Mouse (Mus musculus) kidney, postnatal 0 days (tissue): ENCODE measurements at regions not wholly inside any gene's neighbourhood (a gene's known extent, or its start where the extent isn't known, plus 50 kb on each side); places are given as distances from the start of the nearest gene placed in this dataset.

Experiments used
- ATAC-seq: fragments of 200-750 bp; cut with Nextera tagmentation; replicated peaks from 2 replicates; pipeline ENCODE4 v1.8.0; 2017; ENCODE audit warnings: low read depth, moderate number of reproducible peaks, moderate TSS enrichment, moderate library complexity; ENCODE audit not compliant: low FRiP score
- DNase-seq: peaks from one replicate; pipeline ENCODE4 v3.0.0-alpha.2; 2016; ENCODE audit warnings: low spot score
- H3K27ac ChIP-seq: fragments of 300-500 bp; sonication (generic); 2 replicates; pipeline ENCODE4 v1.5.1; 2014; ENCODE audit warnings: mild to moderate bottlenecking
- H3K27me3 ChIP-seq: fragments of 300-500 bp; sonication (generic); 2 replicates; pipeline ENCODE4 v1.6.1; 2014; ENCODE audit warnings: low read length, mixed read lengths; ENCODE audit not compliant: insufficient read depth
- H3K36me3 ChIP-seq: fragments of 300-500 bp; sonication (generic); 2 replicates; pipeline ENCODE4 v1.6.1; 2014; ENCODE audit warnings: low read length, mixed read lengths; ENCODE audit not compliant: insufficient read depth
- H3K4me1 ChIP-seq: fragments of 300-500 bp; sonication (generic); replicated peaks from 2 replicates; pipeline ENCODE4 v1.6.1; 2014; ENCODE audit warnings: antibody characterized with exemption, low read length, mixed read lengths; ENCODE audit not compliant: insufficient read depth
- H3K4me2 ChIP-seq: fragments of 300-500 bp; sonication (generic); 2 replicates; pipeline ENCODE4 v1.6.1; 2014; ENCODE audit warnings: mild to moderate bottlenecking, low read length, moderate library complexity, mixed read lengths
- H3K4me3 ChIP-seq: fragments of 300-500 bp; sonication (generic); replicated peaks from 2 replicates; pipeline ENCODE4 v1.5.1; 2014; ENCODE audit warnings: low read depth, low read length
- H3K9ac ChIP-seq: fragments of 300-500 bp; sonication (generic); 2 replicates; pipeline ENCODE4 v1.6.1; 2014; ENCODE audit warnings: low read depth, low read length
- H3K9me3 ChIP-seq: fragments of 300-500 bp; sonication (generic); replicated peaks from 2 replicates; pipeline ENCODE4 v1.6.1; 2016; ENCODE audit warnings: low read length, inconsistent platforms, mixed read lengths
- CTCF ChIP-seq: IDR thresholded peaks from 2 replicates; pipeline ENCODE4 v1.5.1; 2016; ENCODE audit warnings: antibody characterized with exemption, low read depth, mild to moderate bottlenecking, moderate library complexity
- WGBS: fragments of 180-500 bp; shearing (Covaris S2); extraction: QIAGEN DNeasy Blood & Tissue Kit; methylation state at CpG from one replicate; pipeline ENCODE4 v1.1.7; 2014; 5-methylcytosine and 5-hydroxymethylcytosine counted together

DNA sequence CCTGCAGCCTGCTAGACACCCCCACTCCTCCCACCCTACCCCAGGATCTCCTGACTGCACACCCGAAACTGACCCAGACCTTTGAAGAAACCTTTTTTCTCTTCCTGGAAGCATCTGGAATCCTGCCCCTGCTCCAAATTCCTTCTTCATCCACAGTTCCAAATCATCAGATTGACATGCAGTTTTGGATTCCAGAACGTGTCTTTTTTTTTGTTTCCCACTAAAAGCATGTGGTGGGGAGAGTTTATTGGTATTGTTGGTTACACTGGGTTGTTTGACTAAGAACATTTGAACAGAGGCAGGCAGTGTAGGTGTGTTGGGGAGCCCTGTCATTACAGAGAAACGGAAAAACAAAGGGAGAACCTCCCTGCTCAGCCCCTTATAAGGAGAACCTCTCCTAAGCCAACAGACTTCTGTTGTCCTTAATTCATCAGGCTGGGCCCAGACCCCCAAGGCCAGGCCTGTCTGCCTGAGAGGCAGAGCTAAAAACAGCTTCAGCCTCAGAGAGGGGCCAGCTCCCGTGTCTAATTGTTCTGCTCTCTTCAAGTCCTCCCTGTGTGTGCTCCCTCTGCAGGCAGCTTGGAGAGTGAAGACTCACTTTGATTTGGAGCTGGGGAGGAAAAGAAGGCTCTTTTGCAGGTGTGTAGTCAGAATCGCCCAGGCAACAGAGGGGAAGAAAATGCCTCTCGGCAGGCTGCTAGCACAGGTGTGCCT lies 187.3 kb upstream of the Cdh5 start:
- peak; percentile 64 for TF ChIP-seq CTCF
- H3K27me3 ChIP-seq, result no peaks in the 10 kb centered on the region
- H3K4me2 ChIP-seq, result no peak overlapping the region
- H3K4me3 ChIP-seq, result no peak overlapping the region
- no peaks in the 10 kb centered on the region for H3K4me1 ChIP-seq
- no peaks in the 10 kb centered on the region for H3K9me3 ChIP-seq
- no peak for ATAC-seq
- H3K27ac ChIP-seq, result no peak overlapping the region
- peak; percentile 64 for DNase-seq
- 44% methylated on average over 6 of the region's 6 CpGs for WGBS
- no peaks in the 10 kb centered on the region for H3K36me3 ChIP-seq
- no peak overlapping the region for H3K9ac ChIP-seq

GRCm38 (mm10) chr8:103919324-103919723 lies 182.1 kb upstream of the Cdh5 start:
- H3K36me3 ChIP-seq, result no peaks in the 10 kb centered on the region
- no peak overlapping the region for H3K9ac ChIP-seq
- 90% methylated on average over 3 of the region's 3 CpGs for WGBS
- no peak for ATAC-seq
- no peak for TF ChIP-seq CTCF
- no peak overlapping the region for H3K4me2 ChIP-seq
- no peaks in the 10 kb centered on the region for H3K4me1 ChIP-seq
- no peak overlapping the region for H3K27ac ChIP-seq
- H3K4me3 ChIP-seq, result no peak overlapping the region
- no peaks in the 10 kb centered on the region for H3K27me3 ChIP-seq
- DNase-seq, result no peak
- no peaks in the 10 kb centered on the region for H3K9me3 ChIP-seq

- Histone ChIP-seq H3K4me1 (no peaks in the 10 kb centered on the region), H3K4me2 (no peak overlapping the region), H3K4me3 (no peak overlapping the region), H3K27ac (no peak overlapping the region), H3K9me3 (no peaks in the 10 kb centered on the region), H3K9ac (no peak overlapping the region), H3K36me3 (no peaks in the 10 kb centered on the region), H3K27me3 (no peaks in the 10 kb centered on the region)
- ATAC-seq (no peak), DNase-seq (no peak)
- no peak for TF ChIP-seq CTCF
- 89% methylated on average over 4 of the region's 4 CpGs for WGBS
Observed at GRCm38 (mm10) chr8:103921621-103922020, 179.8 kb upstream of the Cdh5 start.

DNA sequence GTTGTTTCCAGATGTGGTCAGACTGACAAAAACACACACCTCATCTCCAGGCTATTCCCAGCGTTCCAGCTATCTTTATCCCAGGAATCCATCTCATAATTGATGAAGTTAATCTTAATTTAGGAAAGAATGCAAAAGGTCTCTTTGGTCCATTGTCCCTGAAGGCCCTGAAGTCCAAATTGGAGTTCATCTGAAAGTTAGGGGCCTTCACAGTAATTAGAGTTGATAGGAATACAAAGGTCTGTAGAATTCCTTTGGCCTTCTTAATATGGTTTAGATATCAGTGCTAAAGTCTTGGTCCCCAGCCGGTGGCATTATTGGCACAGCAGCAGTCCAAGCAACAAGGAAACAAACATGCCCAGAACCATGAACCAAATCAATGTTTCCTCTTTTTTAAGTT lies 178.7 kb upstream of the Cdh5 start:
- Histone ChIP-seq H3K36me3 (no peaks in the 10 kb centered on the region), H3K9ac (no peak overlapping the region), H3K4me2 (no peak overlapping the region), H3K4me3 (no peak overlapping the region), H3K27me3 (no peaks in the 10 kb centered on the region), H3K9me3 (no peaks in the 10 kb centered on the region), H3K4me1 (no peaks in the 10 kb centered on the region), H3K27ac (no peak overlapping the region)
- WGBS, result 92% methylated on average over 2 of the region's 2 CpGs
- DNase-seq (no peak), ATAC-seq (no peak)
- TF ChIP-seq CTCF, result no peak

GRCm38 (mm10) chr8:103932681-103933080 lies 168.7 kb upstream of the Cdh5 start:
- Histone ChIP-seq H3K4me1 (no peaks in the 10 kb centered on the region), H3K27me3 (no peaks in the 10 kb centered on the region), H3K27ac (no peak overlapping the region), H3K36me3 (no peaks in the 10 kb centered on the region), H3K4me3 (no peak overlapping the region), H3K9ac (no peak overlapping the region), H3K9me3 (no peaks in the 10 kb centered on the region), H3K4me2 (no peak overlapping the region)
- WGBS, result 68% methylated on average over 1 of the region's 1 CpGs
- DNase-seq, result peak; percentile 13
- no peak for ATAC-seq
- no peak for TF ChIP-seq CTCF

- no peak for DNase-seq
Observed at GRCm38 (mm10) chr8:103936491-103936890, 164.9 kb upstream of the Cdh5 start.

More at GRCm38 (mm10) chr8:103936491-103936890, 164.9 kb upstream of the Cdh5 start:
- Histone ChIP-seq H3K4me1 (no peaks in the 10 kb centered on the region), H3K27me3 (no peaks in the 10 kb centered on the region), H3K4me2 (no peak overlapping the region), H3K9me3 (no peaks in the 10 kb centered on the region), H3K4me3 (no peak overlapping the region), H3K9ac (no peak overlapping the region), H3K27ac (no peak overlapping the region), H3K36me3 (no peaks in the 10 kb centered on the region)
- no peak for TF ChIP-seq CTCF
- WGBS, result 66% methylated on average over 3 of the region's 3 CpGs
- no peak for ATAC-seq
